8 mouse cellular contexts compared by ENCODE assay signal in genomic region chr10:68191691-68192380, GRCm38 (mm10).
A peak's percentile ranks its signal among the peaks of the same experiment; 100 is the strongest.
DNase-seq lines count a peak whose midpoint lies in the region; ATAC-seq and TF ChIP-seq lines count a peak whose summit lies in the region.

No protein-coding gene starts in this region.

- no peak overlapping the region for H3K9ac ChIP-seq in intestine, embryonic 15.5 days
- H3K9ac ChIP-seq in liver, adult 2 months (ENCODE audit: low read depth, low read length), result peak overlapping the region; percentile 33
- H3K9ac ChIP-seq in neural tube, embryonic 13.5 days, result no peak overlapping the region

- H3K9me3 ChIP-seq in intestine, embryonic 15.5 days, result no peaks in the 10 kb centered on the region
- H3K9me3 ChIP-seq in neural tube, embryonic 13.5 days, result no peaks in the 10 kb centered on the region

- peak; percentile 57 to 59 for DNase-seq in adrenal gland, adult 18-20 months (ENCODE audit: low spot score in 2 of 2)
- no peak for DNase-seq in adrenal gland, postnatal 4 days (ENCODE audit: low spot score in 2 of 2)
- peak; percentile 74 for DNase-seq in CD4-positive helper T cell, adult 2 months (ENCODE audit: low read depth, low spot score)
- peak; percentile 73 to 77 for DNase-seq in cerebellum, postnatal 10 days
- peak; percentile 58 to 78 for DNase-seq in heart, adult 18-20 months
- peak; percentile 80 for DNase-seq in liver, adult 2 months (ENCODE audit: extremely low read depth, low read depth, low spot score)

- peaks cover 7% of the 10 kb centered on the region for H3K4me1 ChIP-seq in intestine, embryonic 15.5 days (replicated peaks)
- H3K4me1 ChIP-seq in liver, adult 2 months (ENCODE audit: control insufficient read depth, insufficient read depth, low read length), result peaks cover 5% of the 10 kb centered on the region; the same call in 1 of the 2 replicates
- H3K4me1 ChIP-seq in neural tube, embryonic 13.5 days (replicated peaks), result peaks cover 45% of the 10 kb centered on the region

- WGBS in intestine, embryonic 15.5 days, result 34% methylated on average over 13 of the region's 13 CpGs
- WGBS in liver, adult 2 months, result 6% methylated on average over 13 of the region's 13 CpGs
- 30% methylated on average over 13 of the region's 13 CpGs for WGBS in neural tube, embryonic 13.5 days

- no peak for TF ChIP-seq CTCF in liver, adult 2 months (IDR thresholded peaks at IDR 0.05; ENCODE audit: low read depth, low read length)

- H3K4me2 ChIP-seq in intestine, embryonic 15.5 days (replicated peaks), result no peak overlapping the region; the same call in 1 of the 2 replicates
- H3K4me2 ChIP-seq in neural tube, embryonic 13.5 days, result peak overlapping the region; percentile 30

- H3K79me2 ChIP-seq in liver, adult 2 months (ENCODE audit: control insufficient read depth, insufficient read depth, low read length), result peaks cover 10% of the 10 kb centered on the region; the same call in 1 of the 2 replicates

- no peaks in the 10 kb centered on the region for H3K36me3 ChIP-seq in intestine, embryonic 15.5 days
- peaks cover 2% of the 10 kb centered on the region for H3K36me3 ChIP-seq in liver, adult 2 months (ENCODE audit: control insufficient read depth, insufficient read depth, low read length)
- no peaks in the 10 kb centered on the region for H3K36me3 ChIP-seq in neural tube, embryonic 13.5 days

- ATAC-seq in intestine, embryonic 15.5 days, result no peak
- no peak for ATAC-seq in neural tube, embryonic 13.5 days (ENCODE audit: low read depth)

- no peak for TF ChIP-seq POLR2A in liver, adult 2 months (IDR thresholded peaks at IDR 0.05; ENCODE audit: extremely low read depth, insufficient read depth, low read length)

- no peak overlapping the region for H3K4me3 ChIP-seq in intestine, embryonic 15.5 days (replicated peaks)
- peak overlapping the region; percentile 36 for H3K4me3 ChIP-seq in liver, adult 2 months (ENCODE audit: insufficient read depth, low read depth, low read length)
- H3K4me3 ChIP-seq in neural tube, embryonic 13.5 days, result no peak overlapping the region

- no peaks in the 10 kb centered on the region for H3K27me3 ChIP-seq in intestine, embryonic 15.5 days (replicated peaks)
- H3K27me3 ChIP-seq in liver, adult 2 months (ENCODE audit: control insufficient read depth, insufficient read depth, low read length), result no peaks in the 10 kb centered on the region
- no peaks in the 10 kb centered on the region for H3K27me3 ChIP-seq in neural tube, embryonic 13.5 days

- H3K27ac ChIP-seq in intestine, embryonic 15.5 days, result 0 out of 2 replicates have a peak overlapping the region, but pooled peaks have one; percentile 1
- H3K27ac ChIP-seq in liver, adult 2 months (replicated peaks; ENCODE audit: insufficient read depth, low read depth, low read length), result peak overlapping the region; percentile 21; the same call in 1 of the 2 replicates
- 0 out of 2 replicates have a peak overlapping the region, but pooled peaks have one; percentile 33 for H3K27ac ChIP-seq in neural tube, embryonic 13.5 days (replicated peaks)

Comparison
In these comparisons a context has a peak if more than half of its experiments do, and no peak if none do; other contexts are left out.
1. DNase-seq: peak in adrenal gland, adult 18-20 months (2 of 2), CD4-positive helper T cell, adult 2 months (single experiment), cerebellum, postnatal 10 days (2 of 2), heart, adult 18-20 months (2 of 2) and liver, adult 2 months (single experiment); none in adrenal gland, postnatal 4 days (0 of 2).
2. Peak in every context shown above with its lines, with median percentiles within 50 percentile points of each other: H3K27ac ChIP-seq.